Mouse (Mus musculus): ENCODE measurements around the gene Dynll1. TPM values are rescaled to one million over a fixed set of nuclear protein-coding genes. Genes with fewer than 3 reads are reported as not detected.
A peak's percentile ranks its signal among the peaks of the same experiment; 100 is the strongest.

Gene Dynll1
- polyA plus RNA-seq, 1 experiment from 2014 or later = 1,146 TPM

- Histone ChIP-seq H3K9ac (peak overlapping the region; percentile 96), H3K36me3 (peaks cover 25% of the 10 kb centered on the region), H3K4me1 (replicated peaks) (peaks cover 36% of the 10 kb centered on the region), H3K4me2 (peak overlapping the region; percentile 81), H3K27me3 (no peaks in the 10 kb centered on the region), H3K4me3 (peak overlapping the region; percentile 95), H3K27ac (peak overlapping the region; percentile 87), H3K9me3 (replicated peaks) (no peaks in the 10 kb centered on the region)
- peak; percentile 3; the same call in 1 of the 2 replicates for ATAC-seq (replicated peaks; ENCODE audit: insufficient number of reproducible peaks, insufficient read depth, low FRiP score, low read depth)
- 1% methylated on average over 53 of the region's 55 CpGs for WGBS
Measured at GRCm38 (mm10) chr5:115327610-115328548, 27.1 kb upstream of the Dynll1 start.

DNA sequence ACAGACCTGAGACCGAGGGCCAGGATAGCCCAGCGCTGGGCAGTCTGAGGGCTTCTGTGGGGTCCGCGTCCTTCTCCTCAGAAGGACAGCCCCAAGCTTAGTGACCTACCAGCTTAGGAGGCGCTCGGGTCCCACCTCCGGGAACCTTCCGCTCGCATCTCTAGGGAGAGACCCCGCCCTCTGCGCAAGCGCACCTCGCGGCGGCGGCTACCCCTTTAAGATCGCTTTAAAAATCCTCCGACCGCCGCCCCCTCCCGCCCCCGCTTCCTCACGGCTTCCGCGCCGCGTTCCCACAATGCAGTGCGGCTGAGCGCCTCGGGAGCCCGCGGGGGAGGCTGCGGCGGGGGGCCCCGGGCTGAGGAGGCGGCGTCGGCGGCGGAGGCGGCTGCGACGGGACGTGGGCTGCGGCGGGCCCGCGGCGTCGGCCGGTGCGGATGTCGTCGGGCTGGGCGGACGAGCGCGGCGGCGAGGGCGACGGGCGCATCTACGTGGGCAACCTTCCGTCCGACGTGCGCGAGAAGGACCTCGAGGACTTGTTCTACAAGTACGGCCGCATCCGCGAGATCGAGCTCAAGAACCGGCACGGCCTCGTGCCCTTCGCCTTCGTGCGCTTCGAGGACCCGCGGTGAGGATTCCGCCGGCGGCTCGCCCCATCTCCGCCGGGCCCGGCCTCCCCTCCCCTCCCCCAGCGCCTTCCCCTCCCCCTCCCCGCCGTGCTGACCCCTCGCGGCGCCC is 26.2 kb upstream of the Dynll1 start, which contains the start of gene Srsf9:
Gene Srsf9, plus strand, starts transcription at position 303 of the 735 bp plus-strand sequence.
- WGBS = 0% methylated on average over 88 of the region's 97 CpGs
- no peaks in the 10 kb centered on the region for H3K9me3 ChIP-seq (replicated peaks)
- peak within 1 kb of the TSS; percentile 87 for H3K27ac ChIP-seq
- peak within 1 kb of the TSS; percentile 96 for H3K9ac ChIP-seq
- peaks cover 36% of the 10 kb centered on the region for H3K4me1 ChIP-seq (replicated peaks)
- H3K36me3 ChIP-seq = peaks cover 17% of the 10 kb centered on the region
- H3K27me3 ChIP-seq = no peaks in the 10 kb centered on the region
- peak within 1 kb of the TSS; percentile 95 for H3K4me3 ChIP-seq
- ATAC-seq (replicated peaks; ENCODE audit: insufficient number of reproducible peaks, insufficient read depth, low FRiP score, low read depth) = peak; percentile 90
- peak within 1 kb of the TSS; percentile 81 for H3K4me2 ChIP-seq

DNA sequence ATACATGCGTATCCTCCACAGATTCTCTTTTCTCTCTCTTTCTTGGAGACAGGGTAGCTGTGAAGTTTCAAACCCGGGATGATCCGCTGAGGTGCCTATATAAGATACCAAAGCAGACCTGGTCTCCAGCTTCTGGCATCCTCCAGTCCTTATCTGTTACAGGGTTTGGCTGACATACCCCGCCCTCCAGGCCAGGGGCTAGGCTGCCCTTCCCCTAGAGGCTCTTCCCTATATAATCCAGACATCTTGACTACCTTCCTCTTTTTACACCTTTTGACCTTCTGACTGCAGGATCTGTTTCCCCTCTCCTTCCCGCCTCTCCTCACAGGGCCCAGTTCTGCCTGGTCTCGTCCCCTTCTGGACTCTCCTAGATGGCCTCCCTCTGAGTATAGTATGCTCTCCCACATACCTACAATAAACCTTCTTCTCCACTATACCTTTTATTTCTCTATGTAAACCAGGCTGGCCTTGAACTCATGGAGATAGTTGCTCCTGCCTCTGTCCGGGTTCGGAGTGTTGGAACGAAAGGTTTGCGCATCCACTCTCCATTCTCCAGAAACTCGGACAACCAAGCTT is 25.5 kb upstream of the Dynll1 start:
- WGBS = 15% methylated on average over 11 of the region's 11 CpGs
- H3K4me2 ChIP-seq = peak overlapping the region; percentile 81
- H3K9ac ChIP-seq = peak overlapping the region; percentile 78
- peak overlapping the region; percentile 87 for H3K27ac ChIP-seq
- peaks cover 34% of the 10 kb centered on the region for H3K4me1 ChIP-seq (replicated peaks)
- peak; percentile 23; the same call in 1 of the 2 replicates for ATAC-seq (replicated peaks; ENCODE audit: insufficient number of reproducible peaks, insufficient read depth, low FRiP score, low read depth)
- peak overlapping the region; percentile 95 for H3K4me3 ChIP-seq
- no peaks in the 10 kb centered on the region for H3K27me3 ChIP-seq
- H3K9me3 ChIP-seq (replicated peaks) = no peaks in the 10 kb centered on the region
- peaks cover 10% of the 10 kb centered on the region for H3K36me3 ChIP-seq

DNA sequence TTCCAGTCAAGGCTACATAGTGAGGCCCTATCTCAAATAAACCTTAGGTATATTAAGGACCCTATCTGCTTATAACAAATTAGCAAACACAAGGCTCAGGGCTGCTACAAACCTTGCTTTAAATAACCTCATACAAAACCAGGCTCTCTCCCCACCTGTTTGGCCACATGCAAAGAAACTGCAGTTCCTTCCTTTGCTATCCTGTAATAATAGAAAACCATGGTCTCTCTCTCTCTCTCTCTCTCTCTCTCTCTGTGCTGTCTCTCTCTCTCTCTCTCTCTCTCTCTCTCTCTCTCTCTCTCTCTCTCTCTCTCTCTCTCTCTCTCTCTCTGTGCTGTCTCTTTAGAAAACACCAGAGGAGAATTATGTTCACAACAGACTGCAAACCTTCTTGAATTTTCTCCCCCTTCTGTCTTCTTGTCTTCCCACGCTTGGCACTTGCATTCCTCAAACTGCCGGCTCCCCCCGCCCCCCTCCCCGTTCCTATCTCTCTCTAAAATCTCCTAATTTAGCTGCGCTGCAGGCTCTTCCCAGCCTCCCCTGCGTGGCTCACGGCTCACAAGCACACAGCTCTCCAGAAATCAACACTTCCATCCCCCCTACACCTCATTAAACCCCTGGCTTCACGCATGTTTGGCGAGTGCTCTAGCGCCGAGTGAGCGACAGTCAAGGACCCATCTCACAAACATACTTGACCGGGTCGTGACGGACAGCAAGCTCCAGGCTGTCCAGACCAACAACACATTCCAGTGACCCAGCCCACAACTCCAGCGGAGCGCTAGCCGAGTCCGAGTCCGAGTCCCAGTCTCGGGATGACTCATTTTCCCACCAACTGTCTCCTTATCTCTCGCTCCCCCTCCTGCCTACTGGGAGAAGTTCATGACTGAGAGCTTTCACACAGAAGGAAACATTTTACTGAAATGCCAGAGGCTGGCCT is 18.5 kb upstream of the Dynll1 start:
- Histone ChIP-seq H3K27ac (peak overlapping the region; percentile 75), H3K9ac (peak overlapping the region; percentile 48), H3K4me1 (replicated peaks) (peaks cover 30% of the 10 kb centered on the region), H3K4me3 (peak overlapping the region; percentile 45), H3K9me3 (replicated peaks) (no peaks in the 10 kb centered on the region), H3K36me3 (no peaks in the 10 kb centered on the region), H3K4me2 (peak overlapping the region; percentile 86), H3K27me3 (no peaks in the 10 kb centered on the region)
- 1% methylated on average over 22 of the region's 22 CpGs for WGBS
- ATAC-seq (replicated peaks; ENCODE audit: insufficient number of reproducible peaks, insufficient read depth, low FRiP score, low read depth) = peak; percentile 66

- peak; percentile 20; the same call in 1 of the 2 replicates for ATAC-seq (replicated peaks; ENCODE audit: insufficient number of reproducible peaks, insufficient read depth, low FRiP score, low read depth)
Measured at GRCm38 (mm10) chr5:115317645-115318328, 17.0 kb upstream of the Dynll1 start.

GRCm38 (mm10) chr5:115316968-115317644 is 16.3 kb upstream of the Dynll1 start:
- Histone ChIP-seq H3K4me3 (no peak overlapping the region), H3K9me3 (replicated peaks) (no peaks in the 10 kb centered on the region), H3K36me3 (no peaks in the 10 kb centered on the region), H3K4me2 (peak overlapping the region; percentile 34), H3K27ac (peak overlapping the region; percentile 47), H3K4me1 (replicated peaks) (peaks cover 45% of the 10 kb centered on the region), H3K9ac (peak overlapping the region; percentile 34; the same call in 1 of the 2 replicates), H3K27me3 (no peaks in the 10 kb centered on the region)
- ATAC-seq (replicated peaks; ENCODE audit: insufficient number of reproducible peaks, insufficient read depth, low FRiP score, low read depth) = no peak
- 17% methylated on average over 14 of the region's 14 CpGs for WGBS

More at GRCm38 (mm10) chr5:115317645-115318328, 17.0 kb upstream of the Dynll1 start:
- 13% methylated on average over 10 of the region's 10 CpGs for WGBS
- Histone ChIP-seq H3K36me3 (no peaks in the 10 kb centered on the region), H3K4me3 (no peak overlapping the region), H3K4me1 (replicated peaks) (peaks cover 40% of the 10 kb centered on the region), H3K27me3 (no peaks in the 10 kb centered on the region), H3K9ac (0 out of 2 replicates have a peak overlapping the region, but pooled peaks have one; percentile 14), H3K27ac (peak overlapping the region; percentile 47; the same call in 1 of the 2 replicates), H3K4me2 (peak overlapping the region; percentile 34), H3K9me3 (replicated peaks) (no peaks in the 10 kb centered on the region)

DNA sequence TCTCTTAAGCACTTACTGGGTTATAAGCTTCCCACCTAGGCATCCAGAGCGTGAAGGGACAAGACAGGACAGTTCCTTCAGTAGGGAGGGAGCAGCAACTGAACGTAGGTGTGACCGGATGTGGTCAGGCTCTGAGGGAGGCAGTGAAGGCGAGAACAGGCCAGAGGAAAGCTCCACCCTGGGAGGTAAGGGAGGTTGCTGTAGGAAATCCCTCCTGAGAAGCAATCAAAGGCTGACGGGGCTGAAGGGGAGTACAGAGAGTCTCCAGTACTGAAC is 12.8 kb upstream of the Dynll1 start:
- H3K27ac ChIP-seq = no peak overlapping the region
- H3K4me2 ChIP-seq = no peak overlapping the region
- no peak for ATAC-seq (replicated peaks; ENCODE audit: insufficient number of reproducible peaks, insufficient read depth, low FRiP score, low read depth)
- peaks cover 33% of the 10 kb centered on the region for H3K4me1 ChIP-seq (replicated peaks)
- H3K36me3 ChIP-seq = no peaks in the 10 kb centered on the region
- H3K27me3 ChIP-seq = no peaks in the 10 kb centered on the region
- H3K9me3 ChIP-seq (replicated peaks) = no peaks in the 10 kb centered on the region
- WGBS = 44% methylated on average over 5 of the region's 5 CpGs
- no peak overlapping the region for H3K4me3 ChIP-seq
- no peak overlapping the region for H3K9ac ChIP-seq

DNA sequence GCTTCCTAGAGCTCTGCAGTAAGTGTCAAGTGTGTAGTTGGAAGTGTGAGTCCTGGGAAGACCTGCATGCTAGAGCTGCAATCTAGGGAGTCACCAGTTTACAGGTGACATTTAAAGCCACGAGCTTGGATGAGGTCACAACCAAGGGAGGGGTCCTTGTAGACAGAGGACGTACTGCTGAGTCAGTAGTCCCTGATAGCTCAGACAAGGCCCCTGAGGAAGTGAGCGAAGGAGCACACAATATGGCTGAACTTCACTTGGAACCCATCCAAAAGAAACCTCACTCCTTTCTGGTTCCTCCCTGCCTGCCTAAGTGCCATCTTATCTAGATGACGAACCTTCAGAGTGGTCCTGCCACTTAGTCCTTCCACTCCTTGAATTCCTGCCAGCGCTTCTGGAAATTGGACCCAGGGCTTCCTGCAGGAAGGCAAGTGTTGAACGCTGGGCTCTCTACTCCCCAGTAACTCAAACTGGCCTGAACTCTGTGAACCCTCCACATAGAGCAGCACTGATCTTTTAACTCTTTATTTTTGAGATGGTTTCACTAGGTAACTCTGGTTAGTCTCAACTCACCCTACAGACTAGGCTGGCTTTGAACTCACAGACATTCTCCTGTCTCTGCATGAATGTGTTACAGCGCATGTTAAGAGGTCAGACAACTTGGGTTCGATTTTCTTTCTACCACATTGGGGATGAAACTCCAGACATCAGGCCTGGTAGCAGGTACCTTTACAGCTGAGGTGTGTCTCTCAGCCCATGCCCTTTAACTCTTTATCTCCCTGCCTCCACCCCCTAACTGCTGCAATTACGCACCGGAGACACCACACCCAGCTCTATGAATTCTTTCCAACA is 12.2 kb upstream of the Dynll1 start:
- H3K27ac ChIP-seq = no peak overlapping the region
- peaks cover 29% of the 10 kb centered on the region for H3K4me1 ChIP-seq (replicated peaks)
- no peak overlapping the region for H3K9ac ChIP-seq
- no peaks in the 10 kb centered on the region for H3K9me3 ChIP-seq (replicated peaks)
- H3K4me2 ChIP-seq = no peak overlapping the region
- no peaks in the 10 kb centered on the region for H3K27me3 ChIP-seq
- H3K36me3 ChIP-seq = no peaks in the 10 kb centered on the region
- WGBS = 48% methylated on average over 10 of the region's 10 CpGs
- ATAC-seq (replicated peaks; ENCODE audit: insufficient number of reproducible peaks, insufficient read depth, low FRiP score, low read depth) = peak; percentile 29; the same call in 1 of the 2 replicates
- no peak overlapping the region for H3K4me3 ChIP-seq

GRCm38 (mm10) chr5:115312354-115312753 is 11.6 kb upstream of the Dynll1 start:
- WGBS = 48% methylated on average over 4 of the region's 4 CpGs
- Histone ChIP-seq H3K27ac (no peak overlapping the region), H3K4me2 (no peak overlapping the region)

More at GRCm38 (mm10) chr5:115312354-115312753, 11.6 kb upstream of the Dynll1 start:
- ATAC-seq (replicated peaks; ENCODE audit: insufficient number of reproducible peaks, insufficient read depth, low FRiP score, low read depth) = no peak
- no peaks in the 10 kb centered on the region for H3K27me3 ChIP-seq
- H3K9me3 ChIP-seq (replicated peaks) = no peaks in the 10 kb centered on the region
- no peak overlapping the region for H3K4me3 ChIP-seq
- peaks cover 22% of the 10 kb centered on the region for H3K4me1 ChIP-seq (replicated peaks)
- no peaks in the 10 kb centered on the region for H3K36me3 ChIP-seq
- H3K9ac ChIP-seq = no peak overlapping the region
